Mouse (Mus musculus): ENCODE results near the gene Atp5e. TPM values are rescaled to one million over a fixed set of nuclear protein-coding genes. Genes with fewer than 3 reads are reported as not detected.

Gene Atp5e
- total and polyA plus RNA-seq, 2 experiments from 2014 or later: 553 to 832 TPM

GRCm38 (mm10) chr2:174472818-174473549 is 9.1 kb upstream of the Atp5e start, which contains the start of gene Prelid3b:
Prelid3b (minus strand) TSS chr2:174473081.
- DNase-seq (ENCODE audit: low spot score): peak; percentile 99
- H3K4me3 ChIP-seq (ENCODE audit: low read depth, low read length): peak within 1 kb of the TSS; percentile 69
- no peaks in the 10 kb centered on the region for H3K9me3 ChIP-seq (ENCODE audit: low read length)
- WGBS: under 1% methylated on average over 52 of the region's 53 CpGs
- H3K27me3 ChIP-seq (ENCODE audit: insufficient read depth, low read length): no peaks in the 10 kb centered on the region
- peak within 1 kb of the TSS; percentile 59 for H3K9ac ChIP-seq (replicated peaks; ENCODE audit: low read length, poor library complexity, severe bottlenecking)
- ATAC-seq (ENCODE audit: low FRiP score): peak; percentile 99
- no peak within 1 kb of the TSS for H3K27ac ChIP-seq (ENCODE audit: low read depth, low read length)
- H3K4me1 ChIP-seq (ENCODE audit: insufficient read depth, low read length): no peaks in the 10 kb centered on the region; the same call in 1 of the 2 replicates
- peak within 1 kb of the TSS; percentile 57 for H3K4me2 ChIP-seq (ENCODE audit: low read depth, low read length, poor library complexity, severe bottlenecking)
- TF ChIP-seq CTCF (IDR thresholded peaks at IDR 0.05): peak; percentile 42; the same call in 1 of the 2 replicates
- 0 out of 2 replicates have a peak, but pooled peaks cover 4% of the 10 kb centered on the region for H3K36me3 ChIP-seq (ENCODE audit: insufficient read depth, low read length)

- Histone ChIP-seq H3K27ac (ENCODE audit: low read depth, low read length) (no peak overlapping the region), H3K4me2 (ENCODE audit: low read depth, low read length, poor library complexity, severe bottlenecking) (peak overlapping the region; percentile 57), H3K36me3 (ENCODE audit: insufficient read depth, low read length) (0 out of 2 replicates have a peak, but pooled peaks cover 4% of the 10 kb centered on the region), H3K9ac (replicated peaks; ENCODE audit: low read length, poor library complexity, severe bottlenecking) (peak overlapping the region; percentile 59), H3K27me3 (ENCODE audit: insufficient read depth, low read length) (no peaks in the 10 kb centered on the region), H3K4me1 (ENCODE audit: insufficient read depth, low read length) (no peaks in the 10 kb centered on the region; the same call in 1 of the 2 replicates), H3K4me3 (ENCODE audit: low read depth, low read length) (peak overlapping the region; percentile 69), H3K9me3 (ENCODE audit: low read length) (no peaks in the 10 kb centered on the region)
- no peak for DNase-seq (ENCODE audit: low spot score)
- WGBS: 8% methylated on average over 30 of the region's 30 CpGs
- no peak for TF ChIP-seq CTCF (IDR thresholded peaks at IDR 0.05)
- peak; percentile 56 for ATAC-seq (ENCODE audit: low FRiP score)
These were observed 8.5 kb upstream of the Atp5e start for GRCm38 (mm10) chr2:174472407-174472806.

GRCm38 (mm10) chr2:174470786-174471405 is 7.0 kb upstream of the Atp5e start:
- WGBS: 95% methylated on average over 7 of the region's 7 CpGs
- H3K27me3 ChIP-seq (ENCODE audit: insufficient read depth, low read length): no peaks in the 10 kb centered on the region
- 0 out of 2 replicates have a peak, but pooled peaks cover 9% of the 10 kb centered on the region for H3K36me3 ChIP-seq (ENCODE audit: insufficient read depth, low read length)
- no peaks in the 10 kb centered on the region for H3K9me3 ChIP-seq (ENCODE audit: low read length)
- H3K9ac ChIP-seq (replicated peaks; ENCODE audit: low read length, poor library complexity, severe bottlenecking): no peak overlapping the region
- no peak overlapping the region for H3K4me3 ChIP-seq (ENCODE audit: low read depth, low read length)
- H3K4me2 ChIP-seq (ENCODE audit: low read depth, low read length, poor library complexity, severe bottlenecking): no peak overlapping the region
- TF ChIP-seq CTCF (IDR thresholded peaks at IDR 0.05): no peak
- no peak overlapping the region for H3K27ac ChIP-seq (ENCODE audit: low read depth, low read length)
- ATAC-seq (ENCODE audit: low FRiP score) (no peak), DNase-seq (ENCODE audit: low spot score) (no peak)
- no peaks in the 10 kb centered on the region; the same call in 1 of the 2 replicates for H3K4me1 ChIP-seq (ENCODE audit: insufficient read depth, low read length)

- H3K4me2 ChIP-seq (ENCODE audit: low read depth, low read length, poor library complexity, severe bottlenecking): no peak overlapping the region
- H3K27ac ChIP-seq (ENCODE audit: low read depth, low read length): no peak overlapping the region
- ATAC-seq (ENCODE audit: low FRiP score): no peak
- H3K4me3 ChIP-seq (ENCODE audit: low read depth, low read length): no peak overlapping the region
- H3K36me3 ChIP-seq (ENCODE audit: insufficient read depth, low read length): 0 out of 2 replicates have a peak, but pooled peaks cover 9% of the 10 kb centered on the region
- H3K4me1 ChIP-seq (ENCODE audit: insufficient read depth, low read length): no peaks in the 10 kb centered on the region; the same call in 1 of the 2 replicates
- H3K9ac ChIP-seq (replicated peaks; ENCODE audit: low read length, poor library complexity, severe bottlenecking): no peak overlapping the region
- no peak for TF ChIP-seq CTCF (IDR thresholded peaks at IDR 0.05)
- H3K27me3 ChIP-seq (ENCODE audit: insufficient read depth, low read length): no peaks in the 10 kb centered on the region
- H3K9me3 ChIP-seq (ENCODE audit: low read length): no peaks in the 10 kb centered on the region
- no peak for DNase-seq (ENCODE audit: low spot score)
- 84% methylated on average over 4 of the region's 4 CpGs for whole genome bisulfite sequencing
These were observed 6.4 kb upstream of the Atp5e start for GRCm38 (mm10) chr2:174470333-174470732.

- Histone ChIP-seq H3K4me2 (ENCODE audit: low read depth, low read length, poor library complexity, severe bottlenecking) (peak overlapping the region; percentile 81), H3K9me3 (ENCODE audit: low read length) (no peaks in the 10 kb centered on the region), H3K27me3 (ENCODE audit: insufficient read depth, low read length) (no peaks in the 10 kb centered on the region), H3K27ac (ENCODE audit: low read depth, low read length) (no peak overlapping the region), H3K36me3 (ENCODE audit: insufficient read depth, low read length) (peaks cover 23% of the 10 kb centered on the region), H3K4me3 (ENCODE audit: low read depth, low read length) (peak overlapping the region; percentile 71), H3K9ac (replicated peaks; ENCODE audit: low read length, poor library complexity, severe bottlenecking) (peak overlapping the region; percentile 88), H3K4me1 (ENCODE audit: insufficient read depth, low read length) (peaks cover 6% of the 10 kb centered on the region; the same call in 1 of the 2 replicates)
- ATAC-seq (ENCODE audit: low FRiP score) (peak; percentile 32; the same call in 1 of the 2 replicates), DNase-seq (ENCODE audit: low spot score) (no peak)
- no peak for TF ChIP-seq CTCF (IDR thresholded peaks at IDR 0.05)
- WGBS: 38% methylated on average over 10 of the region's 10 CpGs
These were observed 535 bp downstream of the Atp5e start for GRCm38 (mm10) chr2:174463370-174463769.

- peaks cover 18% of the 10 kb centered on the region for H3K36me3 ChIP-seq (ENCODE audit: insufficient read depth, low read length)
- no peaks in the 10 kb centered on the region for H3K9me3 ChIP-seq (ENCODE audit: low read length)
- H3K4me2 ChIP-seq (ENCODE audit: low read depth, low read length, poor library complexity, severe bottlenecking): no peak overlapping the region
- ATAC-seq (ENCODE audit: low FRiP score) (no peak), DNase-seq (ENCODE audit: low spot score) (peak; percentile 18)
- 47% methylated on average over 2 of the region's 2 CpGs for WGBS
- peaks cover 6% of the 10 kb centered on the region; the same call in 1 of the 2 replicates for H3K4me1 ChIP-seq (ENCODE audit: insufficient read depth, low read length)
- H3K4me3 ChIP-seq (ENCODE audit: low read depth, low read length): no peak overlapping the region
- no peak for TF ChIP-seq CTCF (IDR thresholded peaks at IDR 0.05)
- no peaks in the 10 kb centered on the region for H3K27me3 ChIP-seq (ENCODE audit: insufficient read depth, low read length)
- H3K27ac ChIP-seq (ENCODE audit: low read depth, low read length): no peak overlapping the region
- H3K9ac ChIP-seq (replicated peaks; ENCODE audit: low read length, poor library complexity, severe bottlenecking): no peak overlapping the region
These were observed 4.5 kb downstream of the Atp5e start for GRCm38 (mm10) chr2:174459365-174459764.

Data from midbrain, postnatal 0 days (tissue).